Mouse (Mus musculus): ENCODE measurements around the gene Nrap. TPM values are rescaled to one million over a fixed set of nuclear protein-coding genes. Genes with fewer than 3 reads are reported as not detected.
"Not testable (repeated sequence)": the region's sequence is repeated elsewhere in the genome, so short reads cannot be mapped to it uniquely, and the experiment has no call there.

The Nrap gene
- total RNA-seq, 1 experiment from 2014 or later = 1.1 TPM

DNA sequence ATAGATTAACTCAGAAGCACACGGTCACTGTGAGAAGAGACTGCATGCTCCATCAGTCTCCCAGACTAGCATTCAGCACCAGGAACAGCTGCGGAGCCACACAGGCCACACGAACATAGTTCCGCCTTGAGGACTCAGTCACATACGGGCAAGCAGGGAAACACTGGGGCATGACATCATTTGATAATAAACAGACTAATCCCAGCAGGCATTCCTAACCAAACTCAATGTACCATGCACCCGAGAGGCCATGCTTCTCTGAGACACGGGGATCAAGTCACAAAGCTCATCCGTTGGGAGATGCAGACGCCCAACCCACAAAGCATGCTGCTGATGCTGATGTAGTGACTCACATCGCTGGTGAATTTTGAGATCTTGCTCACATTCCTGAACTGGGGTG lies 15.8 kb downstream of the Nrap start:
- ATAC-seq (replicated peaks in 1 of 2; ENCODE audit: insufficient read depth in 1 of 2, low FRiP score in 2 of 2, low TSS enrichment in 1 of 2, low read depth in 1 of 2, poor library complexity in 2 of 2, severe bottlenecking in 2 of 2) = no peak

DNA sequence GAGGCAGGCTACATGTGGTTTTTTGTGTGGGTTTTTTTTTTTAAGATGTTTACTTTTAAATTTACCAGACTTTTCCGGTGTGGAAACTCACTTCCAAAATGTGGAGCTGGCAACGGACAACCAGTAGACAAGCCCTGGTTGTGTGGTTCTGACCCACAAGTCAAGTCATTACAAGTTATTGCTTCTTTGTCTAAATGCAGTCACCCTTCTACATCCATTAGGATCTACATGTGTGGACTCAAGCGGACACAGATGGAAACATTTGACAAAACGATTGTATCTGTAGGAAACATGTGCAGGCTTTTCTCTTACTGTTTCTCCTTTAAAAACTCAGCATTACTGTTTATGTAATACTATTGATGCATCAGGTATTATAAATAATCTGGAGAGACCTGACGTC lies 16.6 kb downstream of the Nrap start:
- no peak for ATAC-seq (replicated peaks in 1 of 2; ENCODE audit: insufficient read depth in 1 of 2, low FRiP score in 2 of 2, low TSS enrichment in 1 of 2, low read depth in 1 of 2, poor library complexity in 2 of 2, severe bottlenecking in 2 of 2)

DNA sequence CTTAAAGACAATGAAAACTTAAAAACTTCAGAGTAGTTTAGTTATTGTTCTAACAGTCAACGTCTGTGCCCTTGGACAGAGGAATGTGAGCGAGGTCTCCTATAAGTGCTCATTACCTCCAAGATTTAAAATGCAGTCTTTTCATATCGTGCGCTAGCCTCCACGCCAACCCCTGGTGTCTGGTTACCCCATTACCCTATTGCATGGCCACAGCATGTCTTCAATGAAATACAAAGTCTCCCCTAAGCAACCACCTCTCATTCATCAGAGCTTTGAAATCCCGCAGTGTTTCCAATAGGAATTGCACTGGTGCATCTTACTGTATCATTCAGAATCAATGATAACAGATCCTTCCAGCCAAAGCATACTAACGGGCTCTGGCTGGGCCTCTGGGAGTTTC lies 17.6 kb downstream of the Nrap start:
- no peak for ATAC-seq (replicated peaks in 1 of 2; ENCODE audit: insufficient read depth in 1 of 2, low FRiP score in 2 of 2, low TSS enrichment in 1 of 2, low read depth in 1 of 2, poor library complexity in 2 of 2, severe bottlenecking in 2 of 2)

DNA sequence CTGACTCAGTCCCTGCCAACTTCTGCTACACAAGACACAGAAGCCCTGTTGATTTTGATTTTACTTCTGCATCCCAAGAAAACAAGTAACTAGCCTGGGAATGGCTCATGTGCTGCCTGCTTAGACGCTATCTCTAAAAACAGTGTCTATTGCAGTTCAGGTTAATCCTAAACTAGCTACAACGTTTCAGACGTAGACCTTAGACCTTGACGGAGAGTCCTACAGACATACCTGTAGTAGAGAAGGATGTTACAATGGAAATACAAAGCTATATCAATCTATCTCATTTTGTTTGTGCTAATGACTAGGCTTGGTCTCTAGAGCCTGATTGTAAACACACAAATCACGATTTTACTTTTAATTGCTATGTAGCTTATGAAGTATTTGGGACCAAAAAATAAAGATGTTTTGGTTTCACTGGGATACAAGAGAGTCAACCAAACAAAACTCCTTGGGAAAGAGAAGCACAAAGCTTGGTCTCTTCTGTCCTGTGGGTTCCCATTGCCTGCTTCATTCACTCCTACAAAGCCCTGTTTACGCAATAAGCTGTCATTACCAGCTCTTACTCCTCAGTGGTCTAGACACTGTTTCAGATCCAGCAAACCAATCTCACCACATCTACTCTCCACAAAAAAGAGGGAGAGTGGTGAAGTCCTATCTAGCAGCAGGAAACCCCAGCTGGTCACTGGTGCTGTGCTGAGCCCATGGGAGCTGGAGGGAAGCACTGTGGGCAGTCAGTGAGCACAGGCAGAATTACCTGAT lies 19.3 kb downstream of the Nrap start:
- peak in 1 of 2 experiments; percentile 49; a peak in 2 of 4 replicates for ATAC-seq (replicated peaks in 1 of 2; ENCODE audit: insufficient read depth in 1 of 2, low FRiP score in 2 of 2, low TSS enrichment in 1 of 2, low read depth in 1 of 2, poor library complexity in 2 of 2, severe bottlenecking in 2 of 2)

DNA sequence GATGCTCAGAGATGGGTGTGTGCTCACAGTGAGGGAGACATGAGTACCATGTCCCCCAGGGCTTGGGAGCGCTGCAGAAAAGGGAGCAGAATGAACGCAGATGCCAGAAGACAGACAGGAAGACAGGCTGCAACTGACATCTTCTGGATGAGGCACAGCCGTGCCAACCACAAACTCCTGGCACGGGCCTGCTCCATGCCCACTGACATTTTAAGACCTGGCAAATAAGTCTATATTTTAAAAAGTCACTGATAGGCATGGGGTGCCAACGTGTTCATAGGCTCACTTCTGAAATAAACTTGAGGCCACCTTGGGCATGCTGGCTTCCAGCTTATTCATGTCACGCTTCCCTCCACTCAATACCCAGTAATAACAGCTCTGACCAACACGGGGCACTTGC lies 20.9 kb downstream of the Nrap start:
- no peak for ATAC-seq (replicated peaks in 1 of 2; ENCODE audit: insufficient read depth in 1 of 2, low FRiP score in 2 of 2, low TSS enrichment in 1 of 2, low read depth in 1 of 2, poor library complexity in 2 of 2, severe bottlenecking in 2 of 2)

DNA sequence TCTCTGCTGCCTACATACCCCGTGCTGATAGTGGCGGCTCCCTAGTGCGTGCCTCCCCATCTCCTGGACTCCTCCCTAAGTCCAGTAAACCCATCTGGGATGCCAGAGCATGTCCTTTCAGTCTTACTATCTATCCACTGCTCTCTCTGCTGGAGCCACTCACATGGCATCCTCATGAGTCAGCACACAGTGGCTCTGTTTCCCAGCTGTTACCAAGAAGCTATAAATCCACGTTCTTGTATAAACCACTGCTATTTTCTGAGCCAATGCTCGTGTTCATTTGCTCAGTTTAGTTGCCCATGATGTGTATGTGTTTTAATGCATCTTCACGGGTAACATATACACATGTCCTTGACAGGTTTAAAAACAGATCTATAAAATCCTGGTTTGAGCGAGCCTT lies 22.1 kb downstream of the Nrap start:
- no peak for ATAC-seq (replicated peaks in 1 of 2; ENCODE audit: insufficient read depth in 1 of 2, low FRiP score in 2 of 2, low TSS enrichment in 1 of 2, low read depth in 1 of 2, poor library complexity in 2 of 2, severe bottlenecking in 2 of 2)

DNA sequence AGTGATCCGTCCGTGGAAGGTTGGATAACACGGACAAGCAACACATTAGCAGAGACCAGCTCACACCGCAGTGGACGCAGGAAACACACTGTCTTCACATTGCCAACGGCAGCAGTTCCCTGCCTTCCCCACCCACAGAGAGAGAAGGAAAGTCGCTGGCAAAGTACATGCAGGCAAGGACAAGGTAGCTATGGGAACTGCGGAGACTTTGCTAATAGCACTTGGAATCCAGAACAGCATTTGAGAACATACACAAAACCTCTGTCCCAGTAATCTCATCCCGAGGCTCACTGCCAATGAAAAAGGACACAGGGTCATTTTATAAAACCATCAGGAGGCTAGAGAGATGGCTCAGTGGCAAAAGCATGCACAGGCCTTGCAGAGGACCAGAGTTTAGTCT lies 23.2 kb downstream of the Nrap start:
- ATAC-seq (replicated peaks in 1 of 2; ENCODE audit: insufficient read depth in 1 of 2, low FRiP score in 2 of 2, low TSS enrichment in 1 of 2, low read depth in 1 of 2, poor library complexity in 2 of 2, severe bottlenecking in 2 of 2) = no peak

DNA sequence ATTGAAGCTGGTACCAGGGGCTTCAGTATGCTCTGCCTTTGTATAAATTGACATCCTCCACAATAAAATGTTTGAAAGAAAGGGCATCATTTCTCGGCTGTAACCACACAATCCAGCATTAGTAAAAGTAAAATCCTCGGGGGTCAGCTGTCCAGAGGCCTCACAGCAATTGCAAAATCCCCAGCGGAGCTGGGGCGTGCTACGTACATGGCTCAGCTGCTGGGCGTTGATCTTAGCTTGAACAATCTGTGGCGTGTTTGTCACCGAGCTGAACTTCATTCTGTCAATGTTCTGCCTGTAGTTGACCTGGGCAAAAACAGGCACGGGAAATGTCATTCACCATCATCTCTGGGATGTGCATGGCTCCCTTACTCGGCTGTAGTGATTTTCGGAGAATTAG lies 23.7 kb downstream of the Nrap start:
- ATAC-seq (replicated peaks in 1 of 2; ENCODE audit: insufficient read depth in 1 of 2, low FRiP score in 2 of 2, low TSS enrichment in 1 of 2, low read depth in 1 of 2, poor library complexity in 2 of 2, severe bottlenecking in 2 of 2) = no peak

DNA sequence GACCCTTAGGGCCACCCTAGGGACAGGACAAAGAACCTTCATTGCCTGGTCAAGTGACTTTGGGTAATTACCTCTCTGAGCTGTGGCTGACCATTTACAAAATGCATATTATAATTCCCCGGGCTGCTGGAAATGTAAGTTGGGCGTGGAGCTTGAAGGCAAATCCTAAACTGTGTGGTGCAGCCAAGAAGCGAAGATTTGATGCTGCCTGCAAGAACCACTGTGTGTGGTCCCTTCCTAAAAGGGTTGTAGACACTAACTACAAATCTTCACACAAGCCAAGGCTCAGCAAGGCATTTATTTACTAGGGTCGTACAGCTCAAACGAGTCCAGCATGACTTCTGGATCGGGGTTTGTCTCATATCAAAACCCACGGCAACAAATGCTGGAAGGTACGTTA lies 25.3 kb downstream of the Nrap start:
- no peak for ATAC-seq (replicated peaks in 1 of 2; ENCODE audit: insufficient read depth in 1 of 2, low FRiP score in 2 of 2, low TSS enrichment in 1 of 2, low read depth in 1 of 2, poor library complexity in 2 of 2, severe bottlenecking in 2 of 2)

DNA sequence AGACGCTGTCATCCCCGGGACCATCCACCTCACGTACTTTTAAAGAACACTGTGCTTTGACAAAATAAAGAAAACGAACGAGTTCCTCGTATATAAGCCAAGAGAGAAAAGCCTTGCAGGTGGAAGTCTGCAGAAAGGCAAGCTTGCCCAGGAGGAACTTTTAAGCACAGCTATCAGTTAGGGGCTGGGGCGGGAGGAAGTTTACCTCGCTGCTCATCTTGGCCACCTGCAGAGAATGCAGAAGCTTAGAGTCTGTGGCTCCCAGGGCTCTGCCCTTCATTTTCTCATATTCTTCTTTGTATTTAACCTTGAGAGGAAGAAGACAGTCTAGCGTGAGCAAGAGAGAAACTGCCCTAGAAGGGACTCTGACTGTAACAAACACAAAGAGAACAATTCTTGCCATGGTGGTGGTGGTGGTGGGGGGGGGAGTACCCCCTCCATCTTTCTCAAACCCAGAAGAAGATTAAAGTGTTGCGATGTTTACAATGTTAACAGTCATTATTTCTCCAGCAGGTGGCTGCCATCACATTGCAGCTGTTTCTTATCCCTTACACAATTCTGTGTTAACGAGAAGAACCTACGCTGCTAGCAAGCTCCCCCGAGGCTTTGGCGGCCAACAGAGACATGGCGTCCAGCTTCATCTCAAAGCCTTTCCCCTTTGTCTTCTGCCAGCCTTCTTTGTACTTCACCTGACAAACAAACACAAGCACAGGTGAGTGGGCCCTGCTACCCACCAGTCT lies 25.9 kb downstream of the Nrap start:
- no peak for ATAC-seq (replicated peaks in 1 of 2; ENCODE audit: insufficient read depth in 1 of 2, low FRiP score in 2 of 2, low TSS enrichment in 1 of 2, low read depth in 1 of 2, poor library complexity in 2 of 2, severe bottlenecking in 2 of 2)

DNA sequence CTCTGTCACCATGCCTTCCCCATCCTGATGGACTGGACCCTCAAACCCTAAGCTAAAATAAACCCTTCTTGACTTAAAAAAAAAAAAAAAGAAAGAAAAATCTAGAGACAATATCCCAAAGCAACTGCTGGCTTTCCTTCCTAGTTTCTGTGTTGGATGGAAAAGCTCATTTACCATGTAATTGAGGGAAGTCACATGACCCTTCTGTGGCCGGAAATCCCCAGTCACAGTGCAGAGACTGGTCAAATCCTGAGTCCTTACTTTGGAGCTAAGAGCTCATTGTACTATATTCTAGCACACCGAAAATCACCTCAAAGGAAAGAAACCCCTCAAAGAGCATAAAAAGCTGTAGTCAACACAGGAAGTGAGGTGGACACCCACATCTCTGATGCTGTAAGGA lies 30.9 kb downstream of the Nrap start:
- ATAC-seq (replicated peaks in 1 of 2; ENCODE audit: insufficient read depth in 1 of 2, low FRiP score in 2 of 2, low TSS enrichment in 1 of 2, low read depth in 1 of 2, poor library complexity in 2 of 2, severe bottlenecking in 2 of 2) = no peak

DNA sequence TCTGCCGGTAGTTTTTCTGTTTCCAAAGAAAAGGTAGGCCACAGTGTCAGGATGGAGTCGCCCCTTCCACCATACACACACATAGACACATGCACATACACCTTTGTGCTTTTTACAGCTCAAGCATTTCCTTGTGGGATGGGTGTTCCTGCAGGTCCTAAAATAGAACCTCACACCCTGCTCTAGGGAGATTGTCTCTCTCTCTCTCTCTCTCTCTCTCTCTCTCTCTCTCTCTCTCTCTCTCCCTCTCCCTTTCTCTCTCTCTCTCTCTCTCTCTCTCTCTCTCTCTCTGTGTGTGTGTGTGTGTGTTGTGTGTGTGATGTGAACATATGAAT lies 32.5 kb downstream of the Nrap start:
- ATAC-seq (replicated peaks in 1 of 2; ENCODE audit: insufficient read depth in 1 of 2, low FRiP score in 2 of 2, low TSS enrichment in 1 of 2, low read depth in 1 of 2, poor library complexity in 2 of 2, severe bottlenecking in 2 of 2) = not testable (repeated sequence)

DNA sequence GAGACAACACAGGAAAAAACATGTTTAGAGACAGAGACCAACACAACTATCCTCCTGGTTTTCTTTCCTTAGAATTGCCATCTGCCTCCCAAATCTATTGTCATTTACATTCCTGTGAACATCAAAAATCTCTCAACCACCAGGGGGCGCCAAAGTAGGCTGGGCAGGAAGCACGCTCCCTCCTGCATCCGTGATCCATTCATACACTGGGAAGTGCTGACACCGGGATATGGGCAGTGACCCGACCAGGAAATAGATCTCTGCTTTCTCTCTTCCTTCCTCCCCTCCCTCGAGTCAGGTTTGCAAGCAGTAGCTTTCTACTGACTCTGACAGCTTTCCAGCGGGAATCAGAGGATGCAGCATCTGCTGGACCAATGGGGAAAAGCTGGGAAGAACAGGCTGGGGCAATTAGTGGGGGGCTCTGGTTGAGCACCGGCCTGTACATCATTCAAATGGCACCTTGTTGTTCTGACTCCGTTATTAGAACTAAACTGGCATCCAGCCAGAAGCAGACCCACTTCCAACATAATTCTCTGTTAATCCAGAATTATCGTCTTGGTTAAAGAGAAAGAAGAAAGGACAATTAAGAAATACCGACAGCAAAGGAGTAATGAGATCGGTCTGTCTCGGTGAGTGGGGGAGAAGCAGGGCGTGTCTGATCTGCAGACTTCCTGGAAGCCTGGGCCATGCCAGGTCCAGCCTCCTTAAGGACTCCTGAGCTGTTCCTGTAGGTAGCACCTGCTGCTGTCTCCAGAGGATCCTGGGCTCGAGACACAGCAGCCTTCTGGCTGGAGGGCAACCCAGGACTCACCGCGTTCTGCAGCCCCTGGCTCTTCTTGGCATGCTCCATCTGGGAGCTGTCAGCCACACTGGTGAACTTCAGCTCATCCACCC lies 33.1 kb downstream of the Nrap start:
- peak; percentile 25 to 42; a peak in 1 of 4 replicates for ATAC-seq (replicated peaks in 1 of 2; ENCODE audit: insufficient read depth in 1 of 2, low FRiP score in 2 of 2, low TSS enrichment in 1 of 2, low read depth in 1 of 2, poor library complexity in 2 of 2, severe bottlenecking in 2 of 2)

DNA sequence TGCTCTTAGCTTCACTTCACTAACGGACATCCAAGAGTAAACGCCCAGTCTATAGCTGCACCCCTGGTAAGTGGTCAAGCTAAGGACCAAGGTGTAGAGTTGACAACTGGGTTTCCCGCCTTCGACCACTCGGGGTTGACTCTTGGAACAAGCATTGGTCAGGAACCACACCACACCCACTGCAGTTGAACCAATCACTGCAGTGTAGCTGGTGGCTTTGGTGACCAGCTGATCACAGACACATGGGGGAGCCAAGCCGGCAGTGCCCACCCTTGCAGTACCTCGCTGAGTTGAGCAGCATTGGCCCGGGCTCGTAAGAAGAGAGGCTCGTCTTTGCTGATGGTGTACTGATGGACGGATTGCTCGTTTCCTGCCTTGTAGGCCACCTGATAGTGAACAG lies 34.6 kb downstream of the Nrap start:
- no peak for ATAC-seq (replicated peaks in 1 of 2; ENCODE audit: insufficient read depth in 1 of 2, low FRiP score in 2 of 2, low TSS enrichment in 1 of 2, low read depth in 1 of 2, poor library complexity in 2 of 2, severe bottlenecking in 2 of 2)

DNA sequence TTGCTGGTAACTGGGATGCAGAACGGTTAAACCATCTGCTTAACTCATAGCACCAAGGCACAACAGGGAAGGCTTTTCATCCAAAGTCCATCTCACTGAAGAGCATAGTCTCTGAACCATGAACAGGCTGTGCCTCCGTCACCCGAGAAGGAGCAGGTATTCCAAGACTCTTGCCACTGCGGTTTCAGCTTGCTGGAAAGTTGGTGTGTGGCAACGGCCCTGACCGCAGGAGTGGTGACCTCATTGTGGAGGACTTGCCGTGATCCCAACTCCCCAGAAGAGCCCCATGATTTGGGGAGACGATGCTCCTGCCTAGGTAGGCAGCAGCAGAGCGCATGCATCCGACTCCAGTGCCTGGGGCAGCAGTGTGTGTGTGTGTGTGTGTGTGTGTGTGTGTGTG lies 36.1 kb downstream of the Nrap start:
- ATAC-seq (replicated peaks in 1 of 2; ENCODE audit: insufficient read depth in 1 of 2, low FRiP score in 2 of 2, low TSS enrichment in 1 of 2, low read depth in 1 of 2, poor library complexity in 2 of 2, severe bottlenecking in 2 of 2) = no peak

DNA sequence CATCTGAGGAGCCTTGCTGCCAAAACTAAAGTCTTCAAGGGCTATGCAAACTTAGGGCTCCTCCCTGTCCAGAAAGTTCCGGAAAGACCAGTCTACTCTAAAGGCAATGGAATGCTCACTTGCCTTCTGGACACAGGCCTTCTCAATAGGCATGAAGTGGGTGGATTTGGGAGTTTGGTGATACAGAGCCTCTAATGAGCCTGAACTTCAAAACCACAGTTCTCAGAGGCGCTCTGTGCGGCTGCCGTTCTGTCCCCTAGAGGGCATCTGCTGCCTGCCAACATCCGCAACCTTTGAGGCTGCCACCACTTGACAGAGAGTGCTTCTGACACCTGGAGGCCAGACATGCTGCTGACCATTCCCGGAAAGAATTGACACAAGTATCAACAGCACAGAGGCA lies 40.5 kb downstream of the Nrap start:
- ATAC-seq (replicated peaks in 1 of 2; ENCODE audit: insufficient read depth in 1 of 2, low FRiP score in 2 of 2, low TSS enrichment in 1 of 2, low read depth in 1 of 2, poor library complexity in 2 of 2, severe bottlenecking in 2 of 2) = peak; percentile 67 to 91; a peak in 3 of 4 replicates

DNA sequence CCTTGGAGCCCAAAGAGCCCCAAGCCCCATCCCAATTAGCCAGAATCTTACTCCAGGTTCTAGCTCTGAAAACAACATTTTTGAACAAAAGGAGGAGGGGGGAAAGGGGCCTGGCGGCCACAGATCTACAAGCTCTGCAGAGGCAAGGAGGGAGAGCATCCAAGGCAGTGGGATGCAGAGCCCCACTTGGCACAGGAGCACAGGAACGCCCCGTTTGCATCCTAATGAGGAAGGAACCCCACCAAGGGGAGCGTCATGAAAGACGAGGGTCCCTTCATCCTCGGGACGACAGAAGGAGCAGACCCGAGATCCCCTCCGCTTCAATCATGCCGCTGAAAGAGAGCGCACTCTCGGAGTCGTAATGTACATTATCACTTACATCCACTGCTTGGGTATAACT lies 43.1 kb downstream of the Nrap start:
- no peak for ATAC-seq (replicated peaks in 1 of 2; ENCODE audit: insufficient read depth in 1 of 2, low FRiP score in 2 of 2, low TSS enrichment in 1 of 2, low read depth in 1 of 2, poor library complexity in 2 of 2, severe bottlenecking in 2 of 2)

DNA sequence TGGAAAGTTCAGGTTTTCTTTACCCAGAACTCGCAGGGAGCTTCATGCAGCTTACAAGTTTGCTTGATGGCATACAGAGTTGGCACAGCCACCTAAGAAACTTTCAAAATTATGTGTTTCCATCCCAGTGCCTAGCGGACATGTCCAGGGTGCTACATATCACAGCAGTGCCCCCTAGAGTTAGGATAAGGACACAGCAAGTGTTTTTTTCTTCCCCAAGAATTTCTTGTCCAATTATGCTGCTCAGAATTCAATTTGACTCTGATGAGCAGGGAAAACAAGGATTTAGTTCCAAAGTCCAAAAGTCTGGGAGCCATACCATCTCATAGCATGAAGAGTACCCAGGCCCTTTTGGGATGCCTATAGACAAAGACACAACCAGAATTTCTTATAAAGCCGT lies 43.8 kb downstream of the Nrap start:
- no peak for ATAC-seq (replicated peaks in 1 of 2; ENCODE audit: insufficient read depth in 1 of 2, low FRiP score in 2 of 2, low TSS enrichment in 1 of 2, low read depth in 1 of 2, poor library complexity in 2 of 2, severe bottlenecking in 2 of 2)
